Mouse (Mus musculus): ENCODE data around the gene Relb. TPM values are rescaled to one million over a fixed set of nuclear protein-coding genes. Genes with fewer than 3 reads are reported as not detected.

Gene Relb
- polyA plus RNA-seq, 1 experiment from 2014 or later = 6.1 TPM

- Histone ChIP-seq H3K9me3 (no peaks in the 10 kb centered on the region), H3K27me3 (ENCODE audit: insufficient read depth, poor library complexity, severe bottlenecking) (no peaks in the 10 kb centered on the region), H3K4me1 (replicated peaks) (peaks cover 31% of the 10 kb centered on the region), H3K4me3 (no peak overlapping the region), H3K27ac (no peak overlapping the region), H3K36me3 (peaks cover 70% of the 10 kb centered on the region)
- 55% methylated on average over 5 of the region's 5 CpGs for WGBS
- DNase-seq (ENCODE audit: low spot score) = no peak
Observed at GRCm38 (mm10) chr7:19600562-19600961, 28.7 kb downstream of the Relb start.

GRCm38 (mm10) chr7:19593061-19593730 is 36.0 kb downstream of the Relb start:
- 93% methylated on average over 10 of the region's 10 CpGs for WGBS
- no peak for DNase-seq (ENCODE audit: low spot score)
- peaks cover 98% of the 10 kb centered on the region for H3K36me3 ChIP-seq
- no peaks in the 10 kb centered on the region for H3K27me3 ChIP-seq (ENCODE audit: insufficient read depth, poor library complexity, severe bottlenecking)
- H3K9me3 ChIP-seq = no peaks in the 10 kb centered on the region
- H3K27ac ChIP-seq = no peak overlapping the region
- H3K4me3 ChIP-seq = no peak overlapping the region
- no peaks in the 10 kb centered on the region for H3K4me1 ChIP-seq (replicated peaks)

- peaks cover 100% of the 10 kb centered on the region for H3K36me3 ChIP-seq
- H3K4me3 ChIP-seq = peak overlapping the region; percentile 11; the same call in 1 of the 2 replicates
- no peak overlapping the region for H3K27ac ChIP-seq
- peak; percentile 59 for DNase-seq (ENCODE audit: low spot score)
- no peaks in the 10 kb centered on the region; the same call in 1 of the 2 replicates for H3K9me3 ChIP-seq
- no peaks in the 10 kb centered on the region for H3K27me3 ChIP-seq (ENCODE audit: insufficient read depth, poor library complexity, severe bottlenecking)
- no peaks in the 10 kb centered on the region for H3K4me1 ChIP-seq (replicated peaks)
- 65% methylated on average over 3 of the region's 3 CpGs for WGBS
Observed at GRCm38 (mm10) chr7:19589917-19590316, 39.3 kb downstream of the Relb start.

GRCm38 (mm10) chr7:19589207-19589606 is 40.0 kb downstream of the Relb start:
- 59% methylated on average over 3 of the region's 3 CpGs for WGBS
- Histone ChIP-seq H3K9me3 (no peaks in the 10 kb centered on the region; the same call in 1 of the 2 replicates), H3K4me3 (no peak overlapping the region), H3K36me3 (peaks cover 100% of the 10 kb centered on the region), H3K4me1 (replicated peaks) (no peaks in the 10 kb centered on the region), H3K27me3 (ENCODE audit: insufficient read depth, poor library complexity, severe bottlenecking) (no peaks in the 10 kb centered on the region), H3K27ac (no peak overlapping the region)
- peak; percentile 52 for DNase-seq (ENCODE audit: low spot score)

- H3K27me3 ChIP-seq (ENCODE audit: insufficient read depth, poor library complexity, severe bottlenecking) = no peaks in the 10 kb centered on the region
- H3K4me3 ChIP-seq = no peak overlapping the region
- 77% methylated on average over 46 of the region's 46 CpGs for WGBS
- peaks cover 100% of the 10 kb centered on the region for H3K36me3 ChIP-seq
- no peaks in the 10 kb centered on the region; the same call in 1 of the 2 replicates for H3K9me3 ChIP-seq
- DNase-seq (ENCODE audit: low spot score) = no peak
- no peak overlapping the region for H3K27ac ChIP-seq
- H3K4me1 ChIP-seq (replicated peaks) = no peaks in the 10 kb centered on the region
Observed at GRCm38 (mm10) chr7:19586269-19586668, 43.0 kb downstream of the Relb start.

- H3K36me3 ChIP-seq = peaks cover 63% of the 10 kb centered on the region
- WGBS = 80% methylated on average over 8 of the region's 8 CpGs
- peaks cover 51% of the 10 kb centered on the region for H3K27me3 ChIP-seq (ENCODE audit: insufficient read depth, poor library complexity, severe bottlenecking)
- peaks cover 16% of the 10 kb centered on the region for H3K4me1 ChIP-seq (replicated peaks)
- H3K9me3 ChIP-seq = no peaks in the 10 kb centered on the region
- H3K4me3 ChIP-seq = no peak overlapping the region
- no peak overlapping the region for H3K27ac ChIP-seq
- DNase-seq (ENCODE audit: low spot score) = no peak
Observed at GRCm38 (mm10) chr7:19580634-19581033, 48.6 kb downstream of the Relb start.

GRCm38 (mm10) chr7:19579751-19580150 is 49.5 kb downstream of the Relb start:
- 76% methylated on average over 10 of the region's 10 CpGs for WGBS
- H3K4me1 ChIP-seq (replicated peaks) = peaks cover 16% of the 10 kb centered on the region
- H3K4me3 ChIP-seq = no peak overlapping the region
- H3K9me3 ChIP-seq = no peaks in the 10 kb centered on the region
- H3K36me3 ChIP-seq = peaks cover 54% of the 10 kb centered on the region
- peaks cover 60% of the 10 kb centered on the region for H3K27me3 ChIP-seq (ENCODE audit: insufficient read depth, poor library complexity, severe bottlenecking)
- no peak for DNase-seq (ENCODE audit: low spot score)
- H3K27ac ChIP-seq = no peak overlapping the region

- Histone ChIP-seq H3K27me3 (ENCODE audit: insufficient read depth, poor library complexity, severe bottlenecking) (peaks cover 67% of the 10 kb centered on the region), H3K27ac (no peak overlapping the region), H3K36me3 (peaks cover 41% of the 10 kb centered on the region), H3K4me3 (0 out of 2 replicates have a peak overlapping the region, but pooled peaks have one; percentile 50), H3K9me3 (no peaks in the 10 kb centered on the region), H3K4me1 (replicated peaks) (peaks cover 20% of the 10 kb centered on the region)
- 60% methylated on average over 4 of the region's 4 CpGs for WGBS
- DNase-seq (ENCODE audit: low spot score) = no peak
Observed at GRCm38 (mm10) chr7:19578436-19578835, 50.8 kb downstream of the Relb start.

GRCm38 (mm10) chr7:19577877-19578414 is 51.3 kb downstream of the Relb start:
- WGBS = 18% methylated on average over 10 of the region's 10 CpGs
- Histone ChIP-seq H3K4me3 (peak overlapping the region; percentile 50), H3K36me3 (peaks cover 36% of the 10 kb centered on the region), H3K27ac (no peak overlapping the region), H3K9me3 (no peaks in the 10 kb centered on the region), H3K27me3 (ENCODE audit: insufficient read depth, poor library complexity, severe bottlenecking) (peaks cover 67% of the 10 kb centered on the region), H3K4me1 (replicated peaks) (peaks cover 23% of the 10 kb centered on the region)
- DNase-seq (ENCODE audit: low spot score) = no peak

GRCm38 (mm10) chr7:19577141-19577852 is 51.9 kb downstream of the Relb start, which contains the start of the genes Zfp296 and Gemin7:
TSS of gene Zfp296 (plus strand) at chr7:19577287.
TSS of gene Gemin7 (minus strand) at chr7:19577595.
- WGBS = under 1% methylated on average over 56 of the region's 56 CpGs
- Histone ChIP-seq H3K27ac (no peak within 1 kb of the TSS), H3K4me1 (replicated peaks) (peaks cover 27% of the 10 kb centered on the region), H3K4me3 (peak within 1 kb of the TSS; percentile 50), H3K9me3 (no peaks in the 10 kb centered on the region), H3K36me3 (peaks cover 30% of the 10 kb centered on the region), H3K27me3 (ENCODE audit: insufficient read depth, poor library complexity, severe bottlenecking) (peaks cover 67% of the 10 kb centered on the region)
- no peak for DNase-seq (ENCODE audit: low spot score)

- H3K27me3 ChIP-seq (ENCODE audit: insufficient read depth, poor library complexity, severe bottlenecking) = peaks cover 65% of the 10 kb centered on the region
- no peak overlapping the region for H3K4me3 ChIP-seq
- peaks cover 20% of the 10 kb centered on the region for H3K36me3 ChIP-seq
- H3K4me1 ChIP-seq (replicated peaks) = peaks cover 37% of the 10 kb centered on the region
- DNase-seq (ENCODE audit: low spot score) = no peak
- WGBS = 64% methylated on average over 3 of the region's 3 CpGs
- no peak overlapping the region for H3K27ac ChIP-seq
- H3K9me3 ChIP-seq = no peaks in the 10 kb centered on the region
Observed at GRCm38 (mm10) chr7:19575559-19575958, 53.7 kb downstream of the Relb start.

- 27% methylated on average over 16 of the region's 16 CpGs for WGBS
- H3K27ac ChIP-seq = peak overlapping the region; percentile 93
Observed at GRCm38 (mm10) chr7:19573776-19574140, 55.5 kb downstream of the Relb start.

More at GRCm38 (mm10) chr7:19573776-19574140, 55.5 kb downstream of the Relb start:
- Histone ChIP-seq H3K4me3 (peak overlapping the region; percentile 71), H3K27me3 (ENCODE audit: insufficient read depth, poor library complexity, severe bottlenecking) (peaks cover 47% of the 10 kb centered on the region), H3K4me1 (replicated peaks) (peaks cover 37% of the 10 kb centered on the region), H3K9me3 (no peaks in the 10 kb centered on the region), H3K36me3 (peaks cover 26% of the 10 kb centered on the region)
- no peak for DNase-seq (ENCODE audit: low spot score)

All from hindbrain, embryonic 10.5 days (tissue).